In the genomic region with DNA sequence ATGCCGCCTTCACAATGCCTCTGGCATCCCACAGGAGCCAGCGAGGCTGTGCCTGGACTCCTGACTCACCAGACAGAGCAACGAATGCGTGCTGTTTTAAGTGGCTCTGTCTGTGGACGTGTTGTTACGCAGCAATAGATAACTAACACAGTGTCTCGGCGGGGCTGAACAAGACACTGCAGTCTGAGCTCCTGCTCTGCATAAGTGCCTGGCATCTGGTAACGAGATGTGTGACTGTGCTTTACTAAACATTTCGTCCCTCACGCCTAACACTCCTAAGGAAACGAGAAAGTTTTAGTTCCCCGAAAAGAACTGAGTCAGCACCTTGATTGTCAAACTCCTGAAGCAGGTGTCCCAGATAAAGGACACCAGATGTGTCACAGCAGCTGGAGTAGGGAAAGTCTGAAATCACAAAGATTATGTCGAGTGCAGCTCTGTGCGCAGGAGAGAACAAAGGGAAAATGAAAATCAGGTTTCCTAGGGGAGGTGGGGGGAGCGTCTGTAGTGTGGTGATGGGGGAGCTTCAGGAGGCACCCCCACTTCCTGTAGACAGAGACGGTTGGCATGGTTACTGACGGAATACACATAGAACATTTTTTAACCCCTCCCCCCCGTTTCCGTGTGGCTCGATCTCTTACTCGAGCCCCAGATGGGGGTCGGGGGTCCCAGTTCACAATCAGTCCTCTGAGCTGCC, we compare ENCODE assay signal across 8 mouse cellular contexts.
A peak's percentile ranks its signal among the peaks of the same experiment; 100 is the strongest.
DNase-seq lines count a peak whose midpoint lies in the region; ATAC-seq and TF ChIP-seq lines count a peak whose summit lies in the region.

No protein-coding gene starts in this region.

- TF ChIP-seq POLR2A in kidney, adult 2 months (IDR thresholded peaks at IDR 0.05; ENCODE audit: low read depth, low read length): no peak

- no peak overlapping the region for H3K4me3 ChIP-seq in kidney, embryonic 15.5 days (replicated peaks)
- H3K4me3 ChIP-seq in kidney, adult 2 months (ENCODE audit: insufficient read depth, low read depth, low read length): no peak overlapping the region
- no peak overlapping the region for H3K4me3 ChIP-seq in embryonic facial prominence, embryonic 11.5 days (ENCODE audit: low read depth, low read length)
- H3K4me3 ChIP-seq in neural tube, embryonic 15.5 days (replicated peaks): no peak overlapping the region

- H3K27ac ChIP-seq in kidney, embryonic 15.5 days: peak overlapping the region; percentile 7
- H3K27ac ChIP-seq in kidney, adult 2 months (ENCODE audit: insufficient read depth, low read depth, low read length): no peak overlapping the region
- H3K27ac ChIP-seq in embryonic facial prominence, embryonic 11.5 days (replicated peaks; ENCODE audit: low read depth, low read length): no peak overlapping the region
- H3K27ac ChIP-seq in neural tube, embryonic 15.5 days (replicated peaks): peak overlapping the region; percentile 45; the same call in 1 of the 2 replicates

- no peaks in the 10 kb centered on the region for H3K27me3 ChIP-seq in kidney, embryonic 15.5 days
- H3K27me3 ChIP-seq in kidney, adult 2 months (replicated peaks; ENCODE audit: control insufficient read depth, insufficient read depth, low read length): no peaks in the 10 kb centered on the region
- H3K27me3 ChIP-seq in embryonic facial prominence, embryonic 11.5 days (ENCODE audit: control insufficient read depth, insufficient read depth, low read length): no peaks in the 10 kb centered on the region
- no peaks in the 10 kb centered on the region for H3K27me3 ChIP-seq in neural tube, embryonic 15.5 days (replicated peaks)

- H3K36me3 ChIP-seq in kidney, embryonic 15.5 days: no peaks in the 10 kb centered on the region
- no peaks in the 10 kb centered on the region for H3K36me3 ChIP-seq in kidney, adult 2 months (ENCODE audit: control insufficient read depth, insufficient read depth, low read length)
- H3K36me3 ChIP-seq in embryonic facial prominence, embryonic 11.5 days (replicated peaks; ENCODE audit: control insufficient read depth, insufficient read depth, low read depth, low read length): no peaks in the 10 kb centered on the region
- H3K36me3 ChIP-seq in neural tube, embryonic 15.5 days: no peaks in the 10 kb centered on the region

- no peaks in the 10 kb centered on the region for H3K9me3 ChIP-seq in kidney, embryonic 15.5 days (replicated peaks)
- no peaks in the 10 kb centered on the region for H3K9me3 ChIP-seq in embryonic facial prominence, embryonic 11.5 days (replicated peaks; ENCODE audit: control insufficient read depth, low read length)
- no peaks in the 10 kb centered on the region for H3K9me3 ChIP-seq in neural tube, embryonic 15.5 days (replicated peaks)

- peaks cover 71% of the 10 kb centered on the region for H3K4me1 ChIP-seq in kidney, embryonic 15.5 days
- H3K4me1 ChIP-seq in kidney, adult 2 months (ENCODE audit: control insufficient read depth, insufficient read depth, low read length): no peaks in the 10 kb centered on the region
- H3K4me1 ChIP-seq in embryonic facial prominence, embryonic 11.5 days (ENCODE audit: control insufficient read depth, insufficient read depth, low read length): no peaks in the 10 kb centered on the region; the same call in 1 of the 2 replicates
- H3K4me1 ChIP-seq in neural tube, embryonic 15.5 days: peaks cover 73% of the 10 kb centered on the region

- DNase-seq in kidney, adult 2 months: no peak
- peak; percentile 76 for DNase-seq in embryonic facial prominence, embryonic 11.5 days (ENCODE audit: low spot score)
- no peak for DNase-seq in spleen, adult 12 weeks (ENCODE audit: low spot score)
- no peak for DNase-seq in kidney, adult 11 months

- WGBS in kidney, embryonic 15.5 days: 39% methylated on average over 23 of the region's 23 CpGs
- WGBS in kidney, adult 2 months: 41% methylated on average over 23 of the region's 23 CpGs
- WGBS in embryonic facial prominence, embryonic 11.5 days: 34% methylated on average over 23 of the region's 23 CpGs
- 44% methylated on average over 23 of the region's 23 CpGs for WGBS in neural tube, embryonic 15.5 days

- TF ChIP-seq CTCF in kidney, adult 2 months (conservative IDR thresholded peaks at IDR 0.05; ENCODE audit: insufficient read depth, insufficient read length, low read depth, low read length): no peak

- 0 out of 2 replicates have a peak overlapping the region, but pooled peaks have one; percentile 24 for H3K4me2 ChIP-seq in kidney, embryonic 15.5 days
- H3K4me2 ChIP-seq in embryonic facial prominence, embryonic 11.5 days (ENCODE audit: low read depth, low read length): no peak overlapping the region
- H3K4me2 ChIP-seq in neural tube, embryonic 15.5 days: peak overlapping the region; percentile 11; the same call in 1 of the 2 replicates

- H3K9ac ChIP-seq in kidney, embryonic 15.5 days: peak overlapping the region; percentile 19; the same call in 1 of the 2 replicates
- H3K9ac ChIP-seq in embryonic facial prominence, embryonic 11.5 days (replicated peaks; ENCODE audit: low read length): no peak overlapping the region
- no peak overlapping the region for H3K9ac ChIP-seq in neural tube, embryonic 15.5 days (replicated peaks)

- no peak for ATAC-seq in kidney, embryonic 15.5 days (replicated peaks; ENCODE audit: low FRiP score)
- ATAC-seq in embryonic facial prominence, embryonic 11.5 days (replicated peaks; ENCODE audit: insufficient number of reproducible peaks, low FRiP score, low TSS enrichment, low read depth): no peak
- ATAC-seq in inflammation-experienced regulatory T-cells, adult 6 months: peak; percentile 96
- ATAC-seq in neural tube, embryonic 15.5 days (ENCODE audit: low FRiP score): no peak
- ATAC-seq in monocyte, adult 5-6 weeks (replicated peaks; ENCODE audit: insufficient number of reproducible peaks, low FRiP score, low TSS enrichment, poor library complexity, severe bottlenecking): no peak

Comparison
In these comparisons a context has a peak if more than half of its experiments do, and no peak if none do; other contexts are left out.
1. H3K27ac ChIP-seq: peak in kidney, embryonic 15.5 days (single experiment) and neural tube, embryonic 15.5 days (single experiment); none in kidney, adult 2 months (single experiment) and embryonic facial prominence, embryonic 11.5 days (single experiment).